Mouse (Mus musculus) kidney, postnatal 0 days (tissue): ENCODE data around the gene Plekha8. TPM values are rescaled to one million over a fixed set of nuclear protein-coding genes. Genes with fewer than 3 reads are reported as not detected.

Experiments used
- ATAC-seq: fragments of 200-750 bp; cut with Nextera tagmentation; replicated peaks from 2 replicates; pipeline ENCODE4 v1.8.0; 2017; ENCODE audit warnings: low read depth, moderate number of reproducible peaks, moderate TSS enrichment, moderate library complexity; ENCODE audit not compliant: low FRiP score
- DNase-seq: peaks from one replicate; pipeline ENCODE4 v3.0.0-alpha.2; 2016; ENCODE audit warnings: low spot score
- H3K27ac ChIP-seq: fragments of 300-500 bp; sonication (generic); 2 replicates; pipeline ENCODE4 v1.5.1; 2014; ENCODE audit warnings: mild to moderate bottlenecking
- H3K27me3 ChIP-seq: fragments of 300-500 bp; sonication (generic); 2 replicates; pipeline ENCODE4 v1.6.1; 2014; ENCODE audit warnings: low read length, mixed read lengths; ENCODE audit not compliant: insufficient read depth
- H3K36me3 ChIP-seq: fragments of 300-500 bp; sonication (generic); 2 replicates; pipeline ENCODE4 v1.6.1; 2014; ENCODE audit warnings: low read length, mixed read lengths; ENCODE audit not compliant: insufficient read depth
- H3K4me1 ChIP-seq: fragments of 300-500 bp; sonication (generic); replicated peaks from 2 replicates; pipeline ENCODE4 v1.6.1; 2014; ENCODE audit warnings: antibody characterized with exemption, low read length, mixed read lengths; ENCODE audit not compliant: insufficient read depth
- H3K4me2 ChIP-seq: fragments of 300-500 bp; sonication (generic); 2 replicates; pipeline ENCODE4 v1.6.1; 2014; ENCODE audit warnings: mild to moderate bottlenecking, low read length, moderate library complexity, mixed read lengths
- H3K4me3 ChIP-seq: fragments of 300-500 bp; sonication (generic); replicated peaks from 2 replicates; pipeline ENCODE4 v1.5.1; 2014; ENCODE audit warnings: low read depth, low read length
- H3K9ac ChIP-seq: fragments of 300-500 bp; sonication (generic); 2 replicates; pipeline ENCODE4 v1.6.1; 2014; ENCODE audit warnings: low read depth, low read length
- H3K9me3 ChIP-seq: fragments of 300-500 bp; sonication (generic); replicated peaks from 2 replicates; pipeline ENCODE4 v1.6.1; 2016; ENCODE audit warnings: low read length, inconsistent platforms, mixed read lengths
- CTCF ChIP-seq: IDR thresholded peaks from 2 replicates; pipeline ENCODE4 v1.5.1; 2016; ENCODE audit warnings: antibody characterized with exemption, low read depth, mild to moderate bottlenecking, moderate library complexity
- WGBS: fragments of 180-500 bp; shearing (Covaris S2); extraction: QIAGEN DNeasy Blood & Tissue Kit; methylation state at CpG from one replicate; pipeline ENCODE4 v1.1.7; 2014; 5-methylcytosine and 5-hydroxymethylcytosine counted together
- polyA plus RNA-seq: library from polyadenylated mRNA; unstranded; fragments of >200 nt; fragmentation: Nextera tagmentation; extraction: Ambion mirVana; gene quantifications from 2 replicates; pipeline ENCODE4 v1.2.1, GENCODE M21; 2015

Plekha8 gene
- polyA plus RNA-seq, 1 experiment from 2014 or later, result 9.5 TPM

- no peak overlapping the region for H3K9ac ChIP-seq
- TF ChIP-seq CTCF, result no peak
- H3K27me3 ChIP-seq, result no peaks in the 10 kb centered on the region
- H3K36me3 ChIP-seq, result no peaks in the 10 kb centered on the region
- H3K4me1 ChIP-seq, result peaks cover 8% of the 10 kb centered on the region
- DNase-seq, result no peak
- no peak for ATAC-seq
- H3K4me2 ChIP-seq, result no peak overlapping the region
- H3K4me3 ChIP-seq, result no peak overlapping the region
- H3K27ac ChIP-seq, result no peak overlapping the region
- 80% methylated on average over 2 of the region's 2 CpGs for WGBS
- H3K9me3 ChIP-seq, result no peaks in the 10 kb centered on the region
Measured at GRCm38 (mm10) chr6:54602891-54603290, 8.0 kb downstream of the Plekha8 start.

- no peak for ATAC-seq
- H3K27ac ChIP-seq, result no peak overlapping the region
- H3K4me2 ChIP-seq, result no peak overlapping the region
- 97% methylated on average over 1 of the region's 1 CpGs for WGBS
- H3K4me3 ChIP-seq, result no peak overlapping the region
- no peak overlapping the region for H3K9ac ChIP-seq
- H3K27me3 ChIP-seq, result no peaks in the 10 kb centered on the region
- TF ChIP-seq CTCF, result no peak
- no peaks in the 10 kb centered on the region for H3K9me3 ChIP-seq
- no peaks in the 10 kb centered on the region for H3K36me3 ChIP-seq
- DNase-seq, result peak; percentile 55
- H3K4me1 ChIP-seq, result peaks cover 8% of the 10 kb centered on the region
Measured at GRCm38 (mm10) chr6:54604001-54604715, 9.2 kb downstream of the Plekha8 start.

- H3K9ac ChIP-seq, result no peak overlapping the region
- no peak for TF ChIP-seq CTCF
- peaks cover 2% of the 10 kb centered on the region for H3K4me1 ChIP-seq
- ATAC-seq (no peak), DNase-seq (no peak)
- H3K36me3 ChIP-seq, result no peaks in the 10 kb centered on the region
- no peaks in the 10 kb centered on the region for H3K9me3 ChIP-seq
- no peak overlapping the region for H3K4me2 ChIP-seq
- WGBS, result 40% methylated on average over 4 of the region's 4 CpGs
- no peak overlapping the region for H3K4me3 ChIP-seq
- H3K27me3 ChIP-seq, result no peaks in the 10 kb centered on the region
- no peak overlapping the region for H3K27ac ChIP-seq
Measured at GRCm38 (mm10) chr6:54606241-54606640, 11.3 kb downstream of the Plekha8 start.

- Histone ChIP-seq H3K27ac (no peak overlapping the region), H3K4me2 (no peak overlapping the region), H3K36me3 (no peaks in the 10 kb centered on the region), H3K9ac (no peak overlapping the region), H3K27me3 (no peaks in the 10 kb centered on the region), H3K4me3 (no peak overlapping the region), H3K9me3 (no peaks in the 10 kb centered on the region), H3K4me1 (no peaks in the 10 kb centered on the region)
- WGBS, result 69% methylated on average over 3 of the region's 3 CpGs
- ATAC-seq, result no peak
- no peak for DNase-seq
- 0 out of 2 replicates have a peak, but pooled peaks have one; percentile 11 for TF ChIP-seq CTCF
Measured at GRCm38 (mm10) chr6:54617363-54617762, 22.5 kb downstream of the Plekha8 start.

DNA sequence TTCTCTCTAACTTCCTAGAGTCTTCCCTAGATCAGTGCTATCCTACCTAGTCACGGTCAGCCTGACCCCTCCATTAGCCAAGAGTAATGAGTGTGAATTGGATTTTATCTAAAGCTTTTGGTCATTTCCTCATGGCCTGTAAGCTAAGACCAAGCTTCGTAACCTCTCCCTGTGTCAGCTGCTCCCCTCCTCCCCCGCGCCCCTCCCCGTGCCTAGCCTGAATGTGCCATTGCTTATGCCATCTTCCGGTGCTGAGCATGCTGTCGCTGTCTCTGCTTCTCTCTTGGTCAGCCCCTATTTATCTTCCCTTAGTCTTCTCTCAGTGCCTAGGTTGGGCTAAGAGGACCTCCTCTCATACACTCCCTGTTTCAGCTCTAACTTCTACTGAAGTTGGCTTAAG, 24.6 kb downstream of the Plekha8 start:
- Histone ChIP-seq H3K27ac (no peak overlapping the region), H3K36me3 (0 out of 2 replicates have a peak, but pooled peaks cover 12% of the 10 kb centered on the region), H3K4me2 (no peak overlapping the region), H3K4me1 (no peaks in the 10 kb centered on the region), H3K9ac (no peak overlapping the region), H3K9me3 (no peaks in the 10 kb centered on the region), H3K27me3 (no peaks in the 10 kb centered on the region), H3K4me3 (no peak overlapping the region)
- ATAC-seq (no peak), DNase-seq (no peak)
- 73% methylated on average over 7 of the region's 7 CpGs for WGBS
- TF ChIP-seq CTCF, result no peak

GRCm38 (mm10) chr6:54620357-54620756, 25.4 kb downstream of the Plekha8 start:
- H3K27me3 ChIP-seq, result no peaks in the 10 kb centered on the region
- H3K27ac ChIP-seq, result no peak overlapping the region
- no peak overlapping the region for H3K4me3 ChIP-seq
- H3K9ac ChIP-seq, result no peak overlapping the region
- no peaks in the 10 kb centered on the region for H3K4me1 ChIP-seq
- ATAC-seq, result no peak
- H3K4me2 ChIP-seq, result no peak overlapping the region
- H3K9me3 ChIP-seq, result no peaks in the 10 kb centered on the region
- WGBS, result 60% methylated on average over 4 of the region's 4 CpGs
- DNase-seq, result no peak
- no peak for TF ChIP-seq CTCF
- 0 out of 2 replicates have a peak, but pooled peaks cover 12% of the 10 kb centered on the region for H3K36me3 ChIP-seq
